12 mouse cellular contexts compared by ENCODE assay signal in genomic region chr10:68435754-68436153, GRCm38 (mm10).
"Had no signal": no experiment of that assay in that cellular context is flagged by ENCODE, and none has a peak within 500 bp of the region (broad histone marks: within the 10 kb centered on the region; RNA-seq: fewer than 3 reads in every experiment).

No protein-coding gene starts in this region.

- H3K4me3 ChIP-seq: intestine, embryonic 15.5 days; layer of hippocampus, adult 2 months; limb, embryonic 15.5 days; midbrain, embryonic 10.5 days; myocyte; neural tube, embryonic 15.5 days; stomach, embryonic 15.5 days had no signal

- H3K36me3 ChIP-seq: intestine, embryonic 15.5 days; limb, embryonic 15.5 days; midbrain, embryonic 10.5 days; neural tube, embryonic 15.5 days; stomach, embryonic 15.5 days had no signal

- H3K4me1 ChIP-seq: midbrain, embryonic 10.5 days; neural tube, embryonic 15.5 days; stomach, embryonic 15.5 days had no signal

- H3K9me3 ChIP-seq: intestine, embryonic 15.5 days; limb, embryonic 15.5 days; midbrain, embryonic 10.5 days; neural tube, embryonic 15.5 days; stomach, embryonic 15.5 days had no signal

- H3K27ac ChIP-seq: intestine, embryonic 15.5 days; layer of hippocampus, adult 2 months; limb, embryonic 15.5 days; midbrain, embryonic 10.5 days; neural tube, embryonic 15.5 days; stomach, embryonic 15.5 days had no signal

- DNase-seq: lung, adult 18-20 months; midbrain, embryonic 14.5 days; right cerebral cortex, adult 18-20 months; spleen, adult 18-20 months; thymus, postnatal 36 days had no signal

- H3K4me2 ChIP-seq: intestine, embryonic 15.5 days; limb, embryonic 15.5 days; neural tube, embryonic 15.5 days; stomach, embryonic 15.5 days had no signal

- H3K9ac ChIP-seq: intestine, embryonic 15.5 days; limb, embryonic 15.5 days; neural tube, embryonic 15.5 days; stomach, embryonic 15.5 days had no signal

- H3K27me3 ChIP-seq: intestine, embryonic 15.5 days; limb, embryonic 15.5 days; neural tube, embryonic 15.5 days; stomach, embryonic 15.5 days had no signal
